Mouse (Mus musculus): ENCODE measurements around the gene C9orf72.
A peak's percentile ranks its signal among the peaks of the same experiment; 100 is the strongest.

C9orf72 gene

DNA sequence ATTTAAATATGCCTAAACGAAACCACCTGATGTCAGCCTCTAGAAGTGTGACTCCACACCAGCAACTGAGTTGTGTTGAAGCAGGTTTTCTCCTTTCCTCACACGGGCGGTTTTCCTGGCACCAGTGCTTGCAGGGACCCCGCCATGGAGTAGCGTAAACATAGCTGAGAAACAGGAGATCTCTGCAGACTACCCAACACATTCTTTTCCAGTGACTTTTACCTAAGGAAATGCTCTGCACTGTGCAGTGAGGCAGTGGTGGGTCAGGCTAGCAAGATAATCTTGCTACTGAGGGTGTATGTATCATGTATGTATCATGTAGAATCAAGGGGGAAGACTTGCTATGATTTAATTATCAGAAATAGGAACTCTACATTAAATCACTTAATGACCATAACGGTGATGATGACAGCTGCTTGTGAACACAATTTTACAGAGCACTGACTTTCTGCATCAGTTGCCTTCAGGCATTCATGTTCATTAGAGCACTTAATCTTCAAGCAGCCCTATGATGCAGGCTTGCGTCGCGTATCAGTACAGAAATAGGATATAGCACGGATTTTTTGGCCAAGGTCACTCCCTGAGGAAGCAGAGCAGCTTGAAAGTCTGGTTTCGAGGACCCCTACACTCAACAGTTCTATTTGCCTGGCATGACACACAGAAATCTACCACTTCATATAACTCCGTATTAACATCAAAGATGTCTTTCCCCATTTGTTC, 47.9 kb downstream of the C9orf72 start:
- DNase-seq (ENCODE audit: low read depth), result no peak

GRCm38 (mm10) chr4:35175566-35175965, 50.4 kb downstream of the C9orf72 start:
- no peak for DNase-seq (ENCODE audit: low read depth)

DNA sequence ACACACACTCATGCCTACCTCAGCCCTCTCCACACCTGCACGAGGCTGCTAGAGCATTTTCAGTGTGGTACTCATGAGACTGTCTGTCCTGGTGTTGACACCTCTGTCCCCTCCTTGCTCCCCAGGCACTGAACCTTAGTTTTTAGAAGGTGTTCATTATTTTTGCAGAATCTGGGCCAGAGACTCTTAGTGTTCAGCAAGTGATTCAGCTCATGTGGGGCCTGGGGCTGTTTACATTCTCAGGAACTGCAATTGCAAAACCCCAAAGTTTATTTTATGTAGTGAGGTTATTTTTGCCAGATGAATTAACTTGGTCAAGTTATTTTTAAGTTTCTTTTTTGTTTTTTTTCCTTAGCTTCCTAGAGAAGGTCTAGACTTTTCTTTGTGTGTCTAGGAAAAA, 52.4 kb downstream of the C9orf72 start:
- no peak for DNase-seq (ENCODE audit: low read depth)

- no peak for DNase-seq (ENCODE audit: low read depth)
Observed at GRCm38 (mm10) chr4:35172471-35172870, 53.5 kb downstream of the C9orf72 start.

GRCm38 (mm10) chr4:35169571-35170125, 56.3 kb downstream of the C9orf72 start:
- no peak for DNase-seq (ENCODE audit: low read depth)

DNA sequence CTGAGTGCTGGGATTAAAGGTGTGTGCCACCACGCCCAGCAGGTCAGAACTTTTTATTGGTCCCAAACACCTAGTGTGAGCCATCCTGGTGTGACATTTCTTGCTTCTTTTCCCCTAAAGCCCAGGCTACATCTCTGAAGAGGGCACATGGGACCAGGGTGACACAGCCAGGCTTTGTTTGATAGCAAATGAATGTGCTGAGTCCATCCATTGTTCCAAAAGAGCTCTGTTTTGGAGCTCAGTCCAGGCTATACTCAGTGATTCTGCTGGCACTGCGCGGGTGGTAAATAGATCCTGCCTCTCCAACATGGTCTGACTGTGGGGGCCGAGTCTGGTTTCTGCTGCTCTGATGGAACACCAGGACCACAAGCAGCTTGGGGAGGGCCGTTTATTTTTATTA, 58.1 kb downstream of the C9orf72 start:
- DNase-seq (ENCODE audit: low read depth), result no peak

GRCm38 (mm10) chr4:35165947-35166346, 60.0 kb downstream of the C9orf72 start:
- no peak for DNase-seq (ENCODE audit: low read depth)

- no peak for DNase-seq (ENCODE audit: low read depth)
Observed at GRCm38 (mm10) chr4:35165275-35165674, 60.7 kb downstream of the C9orf72 start.

DNA sequence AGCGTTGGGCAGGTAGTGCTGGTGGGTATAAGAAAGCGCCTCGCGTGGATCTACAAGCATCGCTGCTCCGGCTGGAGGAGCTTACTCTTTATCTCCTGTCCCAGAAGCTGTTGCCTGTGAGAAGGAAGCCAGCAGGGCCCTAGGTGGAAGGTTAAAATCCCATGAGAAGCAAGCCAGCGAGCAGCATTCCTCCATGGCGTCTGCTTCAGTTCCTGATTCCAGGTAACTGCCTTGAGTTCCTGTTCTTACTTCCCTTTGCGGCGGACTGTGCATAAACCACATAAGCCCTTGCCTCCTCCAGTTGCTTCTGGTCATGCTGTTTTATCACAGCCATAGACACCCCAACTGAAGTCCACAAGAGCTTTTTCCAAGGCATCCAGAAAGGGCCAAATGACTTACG, 68.2 kb downstream of the C9orf72 start:
- no peak for DNase-seq (ENCODE audit: low read depth)

DNA sequence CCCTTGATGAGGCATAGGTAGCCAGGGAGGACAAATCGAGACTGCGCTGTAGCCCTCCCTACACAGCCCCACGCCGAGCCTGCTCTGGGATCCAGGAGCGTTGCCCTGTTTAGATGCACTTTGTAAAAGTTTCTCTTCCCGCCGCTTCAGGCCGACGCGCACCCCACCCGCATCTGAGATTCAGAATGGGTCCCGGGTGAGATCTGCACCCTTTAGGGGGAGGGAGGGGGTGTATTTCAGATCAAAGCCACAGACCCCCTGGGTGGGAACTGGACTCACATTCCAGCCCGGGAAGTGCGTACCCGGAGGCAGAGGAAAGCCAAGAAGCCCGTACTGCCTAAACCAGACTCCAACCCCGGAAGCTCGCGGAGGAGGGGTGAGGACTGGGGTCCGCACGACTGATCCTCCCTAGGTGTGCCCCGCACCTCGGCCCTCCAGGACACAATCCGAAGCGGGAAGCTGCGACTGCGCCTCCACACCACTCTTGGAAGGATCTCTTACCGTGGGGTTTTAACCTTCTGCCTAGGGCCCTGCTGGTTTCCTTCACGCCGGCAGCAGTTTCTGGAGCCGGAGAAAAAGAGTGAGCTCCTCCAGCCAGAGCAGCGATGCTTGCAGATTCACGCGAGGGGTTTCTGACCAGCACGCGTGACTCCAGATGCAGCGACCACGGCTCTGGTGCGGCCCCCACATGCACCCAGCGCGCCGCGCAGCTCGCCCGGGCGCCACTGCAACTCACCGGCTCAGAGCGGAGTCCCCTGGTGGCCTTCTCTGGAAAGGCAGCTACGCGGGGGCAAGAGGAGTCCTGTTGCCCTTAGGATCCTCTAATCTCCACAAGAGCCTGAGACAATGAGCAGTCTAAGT, 69.0 kb downstream of the C9orf72 start, which contains the start of gene Mob3b:
TSS of gene Mob3b (minus strand) at position 734 of the 861 bp plus-strand sequence.
- DNase-seq (ENCODE audit: low read depth), result peak; percentile 73

- peak; percentile 46 for DNase-seq (ENCODE audit: low read depth)
Observed at GRCm38 (mm10) chr4:35156149-35156611, 69.8 kb downstream of the C9orf72 start.

- DNase-seq (ENCODE audit: low read depth), result no peak
Observed at GRCm38 (mm10) chr4:35155132-35155922, 70.6 kb downstream of the C9orf72 start.

DNA sequence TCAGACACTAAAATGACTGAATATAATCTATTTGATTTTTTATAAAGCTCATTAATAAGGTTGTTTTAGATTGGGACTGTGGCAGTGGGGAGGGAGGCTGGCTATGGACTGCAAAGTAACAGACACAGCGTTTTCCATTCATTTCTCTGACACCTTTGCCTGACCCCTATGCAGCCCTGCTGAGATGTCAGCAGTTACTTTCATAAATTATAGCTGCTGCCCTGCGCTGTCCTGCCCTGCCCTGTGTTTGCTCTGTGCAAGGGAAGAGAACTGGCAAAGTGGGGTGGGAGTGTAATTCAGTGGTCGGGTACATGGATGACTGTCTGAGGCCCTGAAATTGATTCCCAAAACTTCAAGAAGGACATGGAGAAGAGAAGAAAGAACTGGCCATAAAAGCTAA, 71.9 kb downstream of the C9orf72 start:
- DNase-seq (ENCODE audit: low read depth), result no peak

DNA sequence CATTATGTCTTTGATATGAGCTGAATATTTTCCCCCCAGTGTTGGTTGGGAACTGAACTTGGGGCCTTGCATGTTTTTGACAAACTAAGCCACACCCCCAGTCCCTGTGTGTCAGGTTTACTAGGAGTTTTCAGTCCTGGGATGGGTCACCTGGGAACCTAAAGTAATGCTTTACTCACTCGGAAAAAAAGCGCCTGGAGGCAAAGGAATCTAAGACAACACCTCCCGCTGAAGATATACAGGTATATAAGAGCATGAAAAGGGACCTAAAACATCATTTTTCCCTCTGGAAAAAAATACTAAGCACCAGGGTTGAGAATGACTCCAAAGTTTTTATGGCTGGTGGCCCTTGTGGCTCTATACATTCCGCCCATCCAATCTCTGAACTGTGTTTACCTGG, 74.2 kb downstream of the C9orf72 start, which contains the start of gene Ifnk:
TSS of gene Ifnk (plus strand) at position 301 of the 400 bp plus-strand sequence.
- DNase-seq (ENCODE audit: low read depth), result no peak

- no peak for DNase-seq (ENCODE audit: low read depth)
Observed at GRCm38 (mm10) chr4:35150706-35151105, 75.3 kb downstream of the C9orf72 start.

GRCm38 (mm10) chr4:35148326-35148725, 77.6 kb downstream of the C9orf72 start:
- DNase-seq (ENCODE audit: low read depth), result no peak

- DNase-seq (ENCODE audit: low read depth), result no peak
Observed at GRCm38 (mm10) chr4:35146597-35146996, 79.4 kb downstream of the C9orf72 start.

DNA sequence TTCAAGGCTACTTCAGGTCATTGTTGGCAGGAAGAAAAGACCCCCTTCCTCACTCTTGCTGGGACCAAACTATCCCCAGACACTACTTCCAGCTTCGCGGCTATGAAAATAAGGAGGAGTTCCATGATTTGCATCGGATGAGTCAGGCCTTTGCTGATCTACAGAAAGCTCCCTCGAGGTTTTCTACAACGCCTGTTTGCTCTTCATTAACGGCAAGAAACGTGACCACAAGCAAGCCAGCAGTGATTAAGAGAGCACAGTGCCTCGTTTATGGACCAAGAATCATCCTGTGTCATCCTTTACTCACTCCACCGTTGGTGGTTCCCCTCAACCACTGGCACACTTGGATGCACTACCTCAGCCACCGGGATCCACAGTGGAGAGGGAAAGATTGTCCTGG, 80.2 kb downstream of the C9orf72 start:
- DNase-seq (ENCODE audit: low read depth), result no peak

DNA sequence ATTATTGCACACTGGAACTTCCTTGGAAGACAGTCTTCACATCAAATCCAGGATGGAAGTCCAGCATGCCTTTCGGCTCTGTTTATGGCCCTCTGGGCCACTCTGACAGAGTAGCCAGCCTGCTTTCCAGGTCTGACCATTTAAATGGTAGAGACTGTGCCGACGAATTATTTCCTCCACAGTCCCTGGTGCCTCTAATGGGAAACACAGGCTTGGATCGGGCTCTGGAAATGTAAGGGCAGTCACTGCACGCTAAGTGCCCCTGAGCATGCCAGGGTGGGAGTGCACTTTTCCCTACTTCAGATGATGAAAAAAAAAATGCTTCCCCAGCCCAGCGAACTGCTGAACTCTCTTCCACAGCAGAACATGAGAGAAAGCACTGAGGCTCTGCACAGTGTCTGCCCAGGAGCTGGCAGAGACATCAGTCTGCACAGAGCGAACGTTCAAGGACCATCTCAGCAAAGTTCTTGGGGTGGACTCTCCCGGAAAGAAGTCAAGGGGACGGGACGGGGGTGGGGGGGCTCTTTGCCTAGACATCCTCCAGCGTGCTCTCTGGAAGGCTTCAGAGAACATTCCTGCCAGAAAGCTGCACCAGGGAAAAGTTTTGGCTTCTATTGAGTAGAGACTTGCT, 82.4 kb downstream of the C9orf72 start:
- DNase-seq (ENCODE audit: low read depth), result no peak

Data from c-Kit-positive CD71-positive TER-119-negative erythroid progenitor cells, embryonic 14.5 days (primary cell).